Mouse (Mus musculus): ENCODE results near the gene Gm20388. TPM values are rescaled to one million over a fixed set of nuclear protein-coding genes. Genes with fewer than 3 reads are reported as not detected.

Gm20388 gene
- total RNA-seq, 2 experiments from 2014 or later = 10.3 to 10.6 TPM

GRCm38 (mm10) chr8:121013318-121013717, 1102.7 kb downstream of the Gm20388 start:
- intact Hi-C loops (cut with DNase I) = no loop called here
- DNase-seq (ENCODE audit: low spot score in 2 of 2) = no peak

- DNase-seq (ENCODE audit: low spot score in 2 of 2) = no peak
- intact Hi-C loops (cut with DNase I) = no loop called here
Measured at GRCm38 (mm10) chr8:121016621-121017020, 1106.0 kb downstream of the Gm20388 start.

GRCm38 (mm10) chr8:121018236-121018635, 1107.6 kb downstream of the Gm20388 start:
- no peak for DNase-seq (ENCODE audit: low spot score in 2 of 2)
- intact Hi-C loops (cut with DNase I) = no loop called here

DNA sequence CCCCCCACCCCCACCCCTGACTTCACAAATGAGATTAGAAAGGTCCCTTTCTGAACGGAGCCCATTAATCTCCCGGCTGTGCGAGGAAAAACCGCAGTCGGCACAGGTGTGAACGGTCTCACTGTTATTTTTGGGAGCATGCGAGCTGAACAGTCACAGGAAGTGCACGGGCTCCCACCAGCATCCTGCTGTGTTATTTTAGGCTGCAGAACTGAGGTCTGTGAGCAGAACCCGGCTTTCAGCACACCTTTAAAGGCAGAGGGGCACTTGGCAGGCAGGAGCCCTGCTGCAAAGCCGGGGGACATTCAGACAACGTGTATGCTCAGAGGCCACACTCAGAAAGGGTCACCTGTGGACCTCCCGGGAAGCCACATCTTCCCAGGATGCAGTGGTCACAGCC, 1110.8 kb downstream of the Gm20388 start:
- DNase-seq (ENCODE audit: low spot score in 2 of 2) = no peak
- intact Hi-C loops (cut with DNase I) = no loop called here

DNA sequence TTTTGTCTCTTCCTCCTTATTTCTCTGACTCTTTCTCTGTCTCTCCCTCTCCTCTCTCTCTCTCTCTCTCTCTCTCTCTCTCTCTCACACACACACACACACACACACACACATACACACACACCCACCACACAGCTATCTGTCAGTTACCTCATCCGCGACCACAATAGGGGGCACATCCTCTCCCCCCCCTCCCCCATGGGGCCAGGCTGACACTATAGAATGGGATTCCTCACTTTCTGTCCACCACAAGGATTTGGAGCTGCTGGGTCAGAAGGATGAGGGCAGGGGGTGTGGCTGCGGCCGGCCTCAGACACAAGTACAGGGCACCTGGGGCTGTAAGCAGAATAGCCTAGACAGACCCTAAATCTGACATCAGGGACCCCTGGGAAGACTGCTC, 1112.4 kb downstream of the Gm20388 start:
- intact Hi-C loops (cut with DNase I) = no loop called here
- DNase-seq (ENCODE audit: low spot score in 2 of 2) = no peak

DNA sequence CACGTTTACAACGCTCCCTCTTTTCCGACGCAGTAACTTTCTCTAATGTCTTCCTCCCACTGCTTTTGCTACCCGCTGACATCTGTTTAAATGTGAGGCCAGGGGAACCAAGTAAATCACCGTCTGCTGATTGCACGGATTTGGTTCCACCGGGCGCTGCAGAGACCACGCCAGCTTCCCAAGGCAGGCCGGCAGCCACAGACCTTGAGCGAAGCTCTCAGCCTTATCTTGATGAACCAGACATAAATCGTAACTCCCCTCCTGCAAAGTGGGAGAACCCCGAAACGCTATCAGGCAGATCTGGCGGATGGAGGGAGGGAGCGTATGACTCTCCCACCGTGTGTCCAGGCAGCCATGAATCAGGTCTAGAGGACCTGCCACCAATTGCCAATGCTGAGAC, 1113.1 kb downstream of the Gm20388 start:
- intact Hi-C loops (cut with DNase I) = no loop called here
- no peak for DNase-seq (ENCODE audit: low spot score in 2 of 2)

GRCm38 (mm10) chr8:121025486-121025885, 1114.8 kb downstream of the Gm20388 start:
- intact Hi-C loops (cut with DNase I) = no loop called here
- DNase-seq (ENCODE audit: low spot score in 2 of 2) = no peak

DNA sequence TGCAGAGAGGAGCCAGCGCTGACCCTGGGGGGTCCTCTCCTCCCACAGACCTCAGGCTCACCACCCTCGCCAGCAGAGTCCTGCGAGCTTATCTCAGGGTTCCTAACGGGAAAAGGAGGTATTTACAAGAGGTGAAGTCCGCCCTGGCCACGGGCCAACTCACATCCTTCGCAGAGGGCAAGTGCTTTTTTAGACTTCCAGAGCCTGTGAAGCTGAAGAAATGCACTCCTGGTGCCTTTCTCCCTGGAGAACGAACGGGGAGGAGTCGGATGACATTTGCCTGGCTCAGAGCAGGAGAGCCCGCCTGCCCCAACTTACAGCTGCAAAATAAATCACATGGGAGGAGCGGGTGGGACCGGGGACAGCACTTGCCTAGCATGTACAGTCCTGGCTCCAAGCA, 1117.1 kb downstream of the Gm20388 start:
- intact Hi-C loops (cut with DNase I) = no loop called here
- DNase-seq (ENCODE audit: low spot score in 2 of 2) = no peak

DNA sequence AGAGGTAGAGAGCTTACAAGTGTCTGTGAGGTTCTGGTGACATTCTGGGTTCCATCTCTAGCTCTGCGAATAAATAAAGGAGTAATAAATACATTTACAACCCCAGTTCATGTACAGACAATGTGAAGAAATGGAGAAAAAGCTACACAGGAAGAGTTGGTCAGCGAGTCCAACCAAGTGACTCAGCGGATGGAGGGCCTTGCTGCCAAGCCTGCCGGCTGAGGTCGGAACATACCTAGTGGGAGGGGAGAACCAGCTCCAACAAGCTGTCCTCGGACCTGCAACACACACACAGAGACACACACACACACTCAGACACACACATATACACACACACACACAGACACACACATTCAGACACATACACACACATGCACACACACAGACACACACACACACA, 1118.4 kb downstream of the Gm20388 start:
- intact Hi-C loops (cut with DNase I) = no loop called here

DNA sequence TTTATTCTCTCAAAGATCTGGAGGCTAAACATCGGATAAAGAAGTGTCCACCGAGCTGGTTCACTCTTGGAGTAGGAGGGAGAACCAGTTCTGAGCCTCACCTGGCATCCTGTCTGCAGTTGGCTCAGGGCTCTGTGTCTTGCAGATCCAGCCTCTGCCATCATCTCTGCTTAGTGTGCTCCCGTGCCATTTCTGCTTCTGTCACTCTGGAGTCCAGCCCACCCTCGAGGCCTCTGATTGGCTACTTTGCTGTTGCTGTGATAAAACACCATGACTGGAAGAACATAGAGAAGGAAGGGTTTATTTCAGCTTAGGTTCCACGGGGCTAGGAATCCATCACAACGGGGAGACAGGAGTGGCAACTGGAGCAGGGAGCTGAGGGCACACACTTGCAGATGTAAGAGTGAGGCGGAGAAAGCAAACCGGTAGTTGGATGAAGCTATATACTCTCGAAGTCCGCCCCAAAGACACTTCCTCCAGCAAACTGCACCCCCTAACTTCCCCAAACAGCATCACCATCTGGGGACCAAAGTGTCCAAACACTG, 1119.9 kb downstream of the Gm20388 start:
- peak in 1 of 2 experiments; percentile 13 for DNase-seq (ENCODE audit: low spot score in 2 of 2)
- intact Hi-C loops (cut with DNase I) = no loop called here

More for the DNA sequence above, 1118.4 kb downstream of the Gm20388 start:
- DNase-seq (ENCODE audit: low spot score in 2 of 2) = no peak

DNA sequence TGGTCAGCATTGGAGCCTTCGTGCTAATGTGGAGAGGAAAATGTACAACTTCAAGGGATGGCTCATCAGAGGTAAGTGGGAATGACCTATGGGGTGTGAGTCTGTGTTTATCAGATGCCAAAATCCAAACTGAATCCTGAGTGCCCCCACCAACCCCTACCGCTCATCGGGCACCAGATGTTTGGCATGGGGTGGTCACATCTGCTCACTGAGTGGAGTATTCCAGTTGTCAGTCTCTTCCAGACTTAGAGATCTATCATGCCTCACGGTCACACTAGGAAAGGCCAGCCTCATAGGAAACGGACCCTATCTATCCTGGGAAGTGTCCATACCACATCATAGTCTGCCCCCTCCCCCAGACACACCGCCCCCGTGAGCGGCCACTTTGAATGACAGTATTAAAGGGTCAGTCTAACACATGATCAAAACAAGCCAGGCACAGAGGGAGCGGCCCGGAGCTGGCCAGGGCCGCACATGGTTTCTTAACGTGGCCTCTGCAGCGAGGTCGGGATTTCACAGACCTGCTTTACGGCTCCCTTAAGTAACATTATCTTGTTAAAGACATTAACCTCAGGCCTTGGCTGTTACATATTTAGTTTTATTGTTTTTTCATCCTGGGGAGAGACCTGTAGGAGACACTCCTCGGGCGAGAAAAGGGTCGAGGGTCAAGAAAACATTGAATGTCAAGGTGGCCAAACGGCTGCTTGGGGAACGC, 1122.8 kb downstream of the Gm20388 start:
- no peak for DNase-seq (ENCODE audit: low spot score in 2 of 2)
- intact Hi-C loops (cut with DNase I) = no loop called here

DNA sequence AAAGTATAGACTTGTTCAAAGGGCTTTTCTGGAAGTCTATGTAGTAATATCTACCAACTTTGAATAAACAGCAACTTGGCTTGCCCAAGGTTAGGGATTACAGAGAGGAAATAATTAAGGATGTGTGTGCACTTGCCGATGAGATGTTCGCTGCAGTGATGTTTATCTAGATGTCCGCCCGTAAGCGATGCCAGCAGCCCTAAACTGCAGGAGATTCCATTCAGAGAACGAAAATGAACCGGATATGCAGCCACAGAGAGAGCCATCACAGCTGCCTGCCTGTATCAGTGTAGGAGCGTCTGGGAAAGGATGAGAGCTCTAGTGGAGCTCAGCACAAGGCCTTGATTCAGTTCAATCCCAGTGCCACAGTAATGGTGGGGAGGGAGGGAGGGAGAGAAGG, 1125.0 kb downstream of the Gm20388 start:
- no peak for DNase-seq (ENCODE audit: low spot score in 2 of 2)
- intact Hi-C loops (cut with DNase I) = no loop called here

- intact Hi-C loops (cut with DNase I) = no loop called here
- DNase-seq (ENCODE audit: low spot score in 2 of 2) = no peak
Measured at GRCm38 (mm10) chr8:121043719-121044440, 1133.2 kb downstream of the Gm20388 start.

DNA sequence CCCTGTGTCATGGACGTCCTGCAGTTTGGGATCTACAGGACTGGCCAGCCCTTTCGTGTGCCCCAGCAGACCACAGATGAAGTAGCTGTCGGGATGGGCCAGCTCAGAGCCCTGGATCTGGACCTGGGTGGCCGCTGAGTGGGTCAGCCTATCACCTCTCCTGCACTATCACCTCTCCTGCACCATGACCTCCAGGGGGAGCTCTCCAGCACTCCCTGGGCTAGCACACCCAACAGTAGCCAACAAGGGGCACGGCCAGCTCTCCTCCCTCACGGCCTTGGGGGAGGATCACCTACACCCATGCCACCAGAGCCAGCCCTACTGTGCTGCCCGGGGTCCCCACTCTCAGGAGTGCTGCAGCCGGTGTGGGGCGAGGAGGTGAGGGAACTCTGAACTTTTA, 1136.8 kb downstream of the Gm20388 start:
- intact Hi-C loops (cut with DNase I) = no loop called here
- DNase-seq (ENCODE audit: low spot score in 2 of 2) = no peak

DNA sequence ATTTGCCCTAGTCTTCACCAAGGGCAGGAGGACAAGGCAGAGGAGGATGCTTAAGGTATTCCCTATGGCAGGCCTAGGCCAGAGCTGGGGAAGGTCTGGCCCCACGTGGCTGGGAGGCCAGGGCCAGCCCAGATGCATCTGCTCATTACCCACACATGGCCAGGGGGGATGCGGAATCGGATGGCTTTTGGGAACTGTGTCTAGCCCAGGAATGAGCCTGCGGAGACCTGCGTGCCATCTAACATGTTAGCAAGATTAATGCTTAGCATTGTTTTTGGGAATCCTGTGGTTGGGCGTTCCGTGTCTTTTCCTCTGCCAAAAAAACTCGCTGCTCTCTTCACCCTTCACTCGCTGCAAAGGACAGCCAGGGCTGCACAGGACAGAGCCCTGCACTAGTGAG, 1147.4 kb downstream of the Gm20388 start:
- DNase-seq (ENCODE audit: low spot score in 2 of 2) = no peak
- intact Hi-C loops (cut with DNase I) = no loop called here

DNA sequence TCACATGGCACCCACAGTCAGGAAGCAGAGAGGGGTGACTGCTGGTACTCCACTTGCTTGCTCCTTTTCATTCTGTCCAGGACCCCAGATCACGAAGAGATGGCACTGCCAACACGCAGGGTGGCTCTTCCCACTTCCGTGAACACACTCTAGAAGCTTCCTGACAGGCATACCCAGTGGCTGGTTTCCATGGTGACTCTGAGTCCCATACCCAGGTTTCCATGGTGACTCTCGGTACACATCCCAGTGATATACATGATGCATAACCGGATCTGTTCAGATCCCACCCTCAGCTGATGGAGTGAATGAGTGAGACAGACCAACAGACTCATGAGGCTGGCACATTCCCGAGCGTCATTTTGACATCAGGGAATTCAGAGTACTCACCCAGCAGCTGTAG, 1148.5 kb downstream of the Gm20388 start:
- DNase-seq (ENCODE audit: low spot score in 2 of 2) = peak in 1 of 2 experiments; percentile 25
- intact Hi-C loops (cut with DNase I) = no loop called here

- no peak for DNase-seq (ENCODE audit: low spot score in 2 of 2)
- intact Hi-C loops (cut with DNase I) = no loop called here
Measured at GRCm38 (mm10) chr8:121062521-121062920, 1151.9 kb downstream of the Gm20388 start.

GRCm38 (mm10) chr8:121063649-121064048, 1153.0 kb downstream of the Gm20388 start:
- intact Hi-C loops (cut with DNase I) = no loop called here
- no peak for DNase-seq (ENCODE audit: low spot score in 2 of 2)

DNA sequence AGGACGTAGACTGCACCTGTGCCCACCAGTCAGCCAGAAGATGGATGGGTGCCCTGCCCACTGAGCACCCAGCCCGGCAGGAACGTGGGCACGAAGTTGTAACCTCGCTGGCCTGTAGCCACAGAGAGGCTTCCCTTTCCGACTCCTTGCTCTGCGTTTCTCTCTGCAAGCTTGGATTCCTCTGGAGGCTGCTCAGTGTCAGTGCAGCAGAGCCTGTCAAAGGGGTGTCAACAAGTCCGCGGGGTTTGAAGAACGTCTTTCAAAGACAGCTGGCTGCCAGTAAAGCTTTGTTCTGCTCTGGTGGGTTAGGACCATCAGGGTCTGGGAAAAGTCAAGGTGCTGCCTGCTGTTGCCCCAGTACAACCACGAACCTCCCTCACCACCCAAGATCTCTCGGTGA, 1160.8 kb downstream of the Gm20388 start:
- no peak for DNase-seq (ENCODE audit: low spot score in 2 of 2)
- intact Hi-C loops (cut with DNase I) = no loop called here

- intact Hi-C loops (cut with DNase I) = no loop called here
- DNase-seq (ENCODE audit: low spot score in 2 of 2) = no peak
Measured at GRCm38 (mm10) chr8:121072406-121073130, 1161.9 kb downstream of the Gm20388 start.
